Mouse (Mus musculus) liver, embryonic 14.5 days (tissue): ENCODE results near the gene Micu1.

Source experiments
- CTCF ChIP-seq: IDR thresholded peaks from 2 replicates; pipeline ENCODE4 v1.5.1; 2016; ENCODE audit warnings: antibody characterized with exemption, low read depth, control low read depth
- EP300 ChIP-seq: IDR thresholded peaks from 2 replicates; pipeline ENCODE4 v1.6.1; 2016; ENCODE audit warnings: antibody characterized with exemption, low read depth

- TF ChIP-seq EP300 = no peak
- no peak for TF ChIP-seq CTCF
These were observed 2.8 kb upstream of the Micu1 start for GRCm38 (mm10) chr10:59699516-59699915.
